Mouse (Mus musculus) cerebellum, postnatal 25 days (tissue): ENCODE data around the gene Ccer2.

Source experiments
- DNase-seq, 2 experiments: peaks; one replicate each; pipeline ENCODE4 v3.0.0; 2021; ENCODE audit warnings: mixed read lengths in 2 of 2

The Ccer2 gene

DNA sequence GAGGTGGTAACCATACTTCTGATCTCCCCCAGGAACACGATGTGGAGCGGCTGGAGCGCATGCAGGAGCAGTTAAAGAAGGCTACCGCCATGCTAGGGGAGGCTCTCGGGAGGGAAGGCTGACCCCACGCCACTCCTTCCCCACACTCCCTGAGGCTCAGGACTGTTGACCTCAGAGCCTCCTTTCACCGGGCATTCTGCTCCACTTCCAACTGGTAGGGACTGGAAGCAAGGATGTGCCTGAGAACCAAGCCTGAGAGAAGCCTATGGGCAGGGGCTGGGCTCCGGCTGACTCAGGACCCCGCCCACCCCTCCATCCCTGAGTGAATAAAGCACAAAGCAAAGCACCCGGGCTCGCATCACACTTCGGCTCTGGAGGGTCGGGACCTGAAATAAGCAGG lies 2.6 kb downstream of the Ccer2 start:
- DNase-seq = no peak

DNA sequence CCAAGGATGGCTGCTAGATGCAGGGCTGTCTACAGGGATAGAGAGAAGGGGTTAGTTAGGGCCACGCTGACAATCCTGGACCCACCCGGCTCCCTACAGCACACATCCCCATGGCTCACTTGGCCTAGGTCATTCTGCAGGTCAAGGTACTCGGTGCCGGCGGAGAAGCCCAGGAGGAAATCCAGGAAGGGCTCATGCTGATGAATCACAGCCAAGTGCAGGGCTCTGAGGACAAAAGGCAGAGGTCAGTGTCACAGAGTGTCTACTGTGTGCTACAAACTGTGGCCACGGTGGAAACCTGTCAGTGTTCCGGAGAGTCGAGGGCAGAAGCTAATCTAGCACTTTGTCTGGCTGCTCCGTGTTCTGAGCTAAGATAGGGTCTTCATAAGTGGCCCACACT lies 5.9 kb downstream of the Ccer2 start:
- DNase-seq = no peak

DNA sequence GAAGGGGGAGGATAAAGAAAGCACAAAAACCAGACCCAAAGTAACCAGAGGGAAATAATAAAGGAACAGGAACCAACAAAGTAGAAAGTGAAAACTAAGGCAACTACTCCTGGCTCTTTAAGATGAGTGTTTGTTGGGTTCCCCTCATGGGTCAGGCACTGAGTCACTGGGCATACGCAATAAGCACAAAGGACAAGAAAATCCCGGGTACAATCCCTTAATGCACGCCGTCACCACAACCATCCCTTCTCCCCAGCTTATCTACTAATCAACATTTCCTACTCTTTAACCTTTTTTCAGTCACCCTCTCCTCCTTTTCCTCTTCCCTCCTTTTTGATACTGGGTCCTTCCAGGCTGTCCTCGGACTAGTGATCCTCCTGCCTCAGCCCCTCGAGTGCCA lies 9.2 kb downstream of the Ccer2 start:
- no peak for DNase-seq

DNA sequence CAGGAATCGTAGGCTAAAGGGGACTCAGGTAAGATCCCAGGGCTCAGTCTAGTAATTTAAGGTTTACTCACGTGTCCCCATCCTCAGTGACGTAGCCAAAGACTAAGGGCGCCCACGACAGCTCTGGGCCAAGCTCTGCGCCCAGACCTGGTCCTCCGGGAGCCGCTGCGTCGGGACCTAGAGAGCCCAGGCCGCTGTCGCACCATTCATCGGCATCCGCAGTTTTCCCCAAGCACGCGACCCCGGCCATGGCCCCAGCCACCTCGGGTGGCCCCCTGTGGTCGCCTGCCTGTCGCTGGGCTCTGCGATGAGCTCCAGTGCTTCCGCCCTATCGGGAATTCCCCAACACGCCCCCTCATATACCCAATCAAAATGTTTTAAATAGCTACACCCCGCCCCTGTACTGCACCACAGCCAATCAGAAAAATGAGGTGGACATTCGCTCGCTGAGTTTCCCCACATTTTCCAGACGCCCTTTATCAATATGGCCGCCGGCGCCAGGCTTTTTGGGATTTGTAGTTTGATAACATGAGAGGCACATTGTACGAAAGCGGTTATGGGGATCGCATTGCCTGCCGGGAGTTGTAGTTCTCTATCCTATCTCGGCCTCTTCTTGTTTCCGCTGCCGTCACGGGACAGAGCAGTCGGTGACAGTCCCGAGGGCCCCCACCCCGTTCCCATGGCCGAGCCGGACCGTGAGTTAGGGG lies 10.4 kb downstream of the Ccer2 start, which contains the start of gene Sirt2:
Gene Sirt2 (plus strand): TSS at position 563 of the 707 bp plus-strand sequence.
- peak; percentile 96 for DNase-seq

DNA sequence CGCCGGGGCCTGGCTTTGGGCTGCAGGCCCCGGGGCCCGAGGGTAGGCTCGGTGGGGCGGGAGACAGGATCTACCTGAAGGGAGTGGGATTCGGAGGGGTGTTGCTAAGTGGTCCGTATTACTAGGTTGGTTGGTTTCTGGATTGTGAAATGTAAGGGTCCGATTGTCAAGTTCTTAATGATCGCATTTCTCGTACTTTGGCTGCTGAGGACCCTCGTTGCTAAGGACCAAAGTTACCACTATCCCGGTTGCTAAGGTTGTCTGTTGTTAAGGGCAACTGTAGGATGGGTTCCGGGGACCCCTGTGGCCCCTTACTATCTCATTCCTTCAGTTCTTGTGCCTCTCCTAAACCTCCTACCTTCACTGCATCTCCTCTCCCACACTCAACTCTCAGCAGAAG lies 10.9 kb downstream of the Ccer2 start:
- DNase-seq = no peak

DNA sequence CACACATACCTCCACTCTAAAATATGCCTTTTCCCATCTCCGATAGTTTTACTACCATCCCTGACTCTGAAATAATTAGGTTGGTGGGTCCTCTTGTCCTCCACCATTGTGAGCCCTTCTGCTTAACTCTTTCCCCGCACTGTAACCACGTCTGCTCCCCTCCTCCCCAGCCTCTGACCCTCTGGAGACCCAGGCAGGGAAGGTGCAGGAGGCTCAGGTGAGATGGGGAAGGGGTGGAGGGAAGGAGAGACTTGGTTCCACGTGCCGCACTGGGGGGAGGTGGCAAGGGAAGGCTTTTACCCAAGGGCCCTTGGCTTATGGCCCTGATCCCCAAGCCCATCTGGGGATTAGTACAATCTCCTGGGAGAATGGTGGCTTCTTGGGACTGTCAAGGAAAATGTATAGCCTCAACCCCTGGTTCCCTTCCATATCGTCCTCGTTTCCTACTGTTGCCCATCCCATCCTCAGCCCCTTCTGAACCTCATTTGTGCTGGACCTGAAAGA lies 11.5 kb downstream of the Ccer2 start, which contains the start of gene Nfkbib:
Gene Nfkbib (minus strand): TSS at position 51 of the 504 bp plus-strand sequence.
- peak in 1 of 2 experiments; percentile 11 for DNase-seq

DNA sequence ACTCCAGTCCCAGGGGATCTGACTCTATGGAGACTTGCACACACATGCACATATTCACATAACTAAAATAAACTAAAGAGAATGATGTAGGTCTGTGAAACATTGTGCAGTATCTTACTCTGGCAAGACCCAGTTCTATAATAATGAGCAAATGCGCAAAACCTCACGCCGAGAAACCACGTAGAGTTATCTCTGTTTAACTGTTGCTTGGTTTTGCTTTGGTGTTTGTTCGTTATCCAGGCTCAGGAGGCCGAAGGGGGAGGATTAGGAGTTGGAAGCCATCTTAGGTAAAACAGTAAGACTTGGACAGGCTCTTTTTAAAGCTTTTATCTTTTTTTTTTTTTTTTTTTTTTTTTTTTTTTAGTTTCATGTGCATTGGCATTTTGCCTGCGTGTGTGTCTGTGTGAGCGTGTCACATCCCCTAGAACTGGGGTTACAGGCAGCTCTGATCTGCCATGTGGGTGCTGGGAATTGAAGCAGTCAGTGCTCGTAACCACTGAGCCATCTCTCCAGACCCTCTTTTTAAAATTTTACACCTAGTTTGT lies 13.5 kb downstream of the Ccer2 start:
- no peak for DNase-seq

DNA sequence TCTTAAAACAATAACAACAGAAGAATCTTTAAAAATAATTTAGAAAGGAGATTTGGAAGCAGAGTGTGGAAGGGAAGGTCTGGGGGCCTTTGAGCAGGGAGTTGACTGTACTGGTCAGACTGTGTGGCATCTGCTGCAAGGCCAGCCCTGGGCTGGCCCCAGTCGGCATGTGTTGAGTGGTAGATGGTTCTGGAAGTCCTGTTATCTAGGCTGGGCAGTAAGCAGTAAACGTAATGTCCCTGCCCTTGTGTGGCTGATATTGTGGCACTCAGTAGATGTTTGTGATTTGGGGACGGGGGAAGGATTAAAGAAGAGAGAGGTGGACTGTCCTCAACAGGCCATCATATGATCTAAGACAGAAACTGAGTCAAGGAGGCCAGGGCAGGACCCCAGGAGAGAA lies 14.3 kb downstream of the Ccer2 start:
- no peak for DNase-seq

DNA sequence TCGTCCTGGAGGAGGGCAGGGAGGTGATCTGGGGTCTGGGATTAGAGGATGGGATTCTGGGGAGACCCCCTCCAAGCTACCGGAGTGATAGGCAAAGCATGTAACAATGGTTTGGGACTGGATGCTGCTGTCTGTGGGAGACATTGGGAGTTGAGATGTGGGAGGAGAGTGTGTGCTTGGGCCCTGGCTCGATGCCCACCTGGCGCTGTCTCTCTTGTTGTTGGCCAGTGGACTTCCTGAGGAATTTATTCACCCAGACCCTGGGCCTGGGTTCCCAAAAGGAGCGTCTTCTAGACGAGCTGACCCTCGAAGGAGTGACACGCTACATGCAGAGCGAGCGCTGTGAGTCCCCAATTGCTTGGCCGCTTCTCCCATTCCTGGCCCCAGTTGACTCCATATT lies 15.9 kb downstream of the Ccer2 start:
- peak in 1 of 2 experiments; percentile 51 for DNase-seq

DNA sequence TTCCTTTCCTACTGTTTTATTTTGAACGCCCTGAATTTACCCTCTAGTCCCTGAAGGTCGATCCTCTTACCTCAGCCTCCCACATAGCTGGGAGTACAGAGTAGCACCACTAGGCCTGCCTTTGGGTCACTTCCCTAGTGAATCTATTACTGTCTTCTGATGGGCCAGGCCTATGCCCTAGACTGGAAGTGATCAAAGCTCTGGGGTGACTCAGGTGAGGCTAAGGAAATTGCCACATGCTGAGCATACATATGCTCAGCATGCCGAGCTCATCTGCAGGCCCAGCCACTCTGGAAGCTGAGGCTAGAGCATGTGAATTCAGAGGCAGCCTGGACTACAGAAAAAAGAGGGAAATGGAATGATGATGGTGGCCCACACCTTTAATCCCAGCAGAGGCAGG lies 17.2 kb downstream of the Ccer2 start:
- peak; percentile 20 to 41 for DNase-seq

DNA sequence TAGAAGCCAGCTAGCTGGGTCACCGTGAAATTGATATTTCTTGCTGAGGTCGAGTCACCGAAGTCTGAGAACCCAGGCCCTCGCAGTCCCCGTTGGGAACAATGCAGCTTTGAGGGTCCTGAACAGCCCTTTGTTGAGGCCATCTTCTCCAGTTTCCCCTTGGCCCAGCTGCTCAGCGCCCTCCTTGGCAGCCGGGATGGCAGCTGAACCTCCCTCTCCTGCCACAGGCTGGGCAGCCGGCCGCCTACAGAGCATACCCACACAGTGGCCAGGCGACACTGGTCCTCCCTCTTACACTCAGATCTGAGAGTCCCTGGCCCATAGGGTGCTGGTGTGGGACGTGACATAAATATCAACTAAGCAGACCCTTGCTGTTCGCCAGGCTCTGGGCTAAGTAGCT lies 18.2 kb downstream of the Ccer2 start:
- peak; percentile 32 to 54 for DNase-seq

DNA sequence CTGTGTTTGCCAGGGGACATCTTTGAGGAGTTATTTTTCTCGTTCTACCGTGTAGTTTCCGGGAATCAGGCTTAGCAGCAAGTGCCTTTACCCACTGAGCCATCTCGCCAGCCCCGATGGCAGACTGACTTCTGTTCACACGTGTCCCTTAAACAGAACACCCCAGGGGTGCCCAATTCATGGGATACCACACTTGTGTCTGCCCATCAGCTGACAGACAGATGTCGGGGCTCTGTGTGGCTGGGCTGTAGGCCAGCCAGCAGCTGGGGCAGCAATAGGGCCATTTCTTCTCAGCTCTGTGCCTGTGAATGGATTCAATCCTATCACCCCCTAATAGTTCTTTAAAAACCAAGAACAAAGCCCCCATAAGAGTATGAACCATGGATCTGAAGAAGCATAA lies 19.2 kb downstream of the Ccer2 start:
- DNase-seq = no peak

DNA sequence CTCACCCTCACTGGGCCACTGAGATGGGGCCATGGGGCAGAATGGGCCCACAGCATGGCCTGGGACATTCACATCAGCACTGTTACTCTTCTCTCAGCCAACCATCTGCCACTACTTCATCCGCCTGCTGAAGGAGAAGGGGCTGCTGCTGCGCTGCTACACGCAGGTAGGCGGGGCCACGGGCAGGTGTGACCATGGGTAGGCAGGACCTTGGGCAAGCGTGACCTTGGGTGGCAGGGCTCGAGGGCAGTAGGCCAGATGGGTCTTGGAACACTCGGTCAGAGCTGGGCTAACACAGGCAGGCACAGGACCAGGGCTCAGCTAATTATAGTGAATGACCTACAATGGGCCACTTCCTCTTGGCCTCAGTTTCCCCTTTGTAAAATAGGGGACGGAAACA lies 22.9 kb downstream of the Ccer2 start:
- peak in 1 of 2 experiments; percentile 44 for DNase-seq

DNA sequence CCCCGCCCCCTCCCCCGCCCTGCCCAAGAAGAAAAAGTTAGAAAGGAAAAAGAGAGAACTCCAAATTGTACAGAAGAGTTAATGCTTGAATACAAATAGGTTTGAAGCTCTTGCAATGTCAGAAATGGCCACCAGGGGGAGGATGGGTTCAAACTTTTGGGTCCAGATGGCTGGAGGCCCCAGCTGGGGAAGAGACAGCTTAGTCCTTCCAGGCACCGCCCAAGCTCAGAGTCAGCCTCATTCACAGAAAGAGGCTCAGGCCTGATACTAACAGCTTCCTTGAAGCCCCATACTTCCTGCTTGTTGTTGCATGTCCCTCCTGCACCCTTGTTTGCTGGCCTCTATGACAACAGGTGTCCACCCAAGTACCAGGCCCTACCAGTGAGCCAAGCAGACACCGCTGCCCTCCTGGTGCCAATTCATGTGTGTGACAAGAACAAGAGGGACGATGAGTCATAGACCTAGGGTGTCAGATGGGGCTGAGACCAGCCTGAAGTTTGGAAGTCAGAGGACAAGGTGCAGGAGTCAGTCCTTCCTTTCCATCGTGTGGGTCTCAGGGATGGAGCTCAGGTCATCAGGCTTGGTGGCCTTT lies 24.2 kb downstream of the Ccer2 start:
- DNase-seq = peak; percentile 91 to 94

DNA sequence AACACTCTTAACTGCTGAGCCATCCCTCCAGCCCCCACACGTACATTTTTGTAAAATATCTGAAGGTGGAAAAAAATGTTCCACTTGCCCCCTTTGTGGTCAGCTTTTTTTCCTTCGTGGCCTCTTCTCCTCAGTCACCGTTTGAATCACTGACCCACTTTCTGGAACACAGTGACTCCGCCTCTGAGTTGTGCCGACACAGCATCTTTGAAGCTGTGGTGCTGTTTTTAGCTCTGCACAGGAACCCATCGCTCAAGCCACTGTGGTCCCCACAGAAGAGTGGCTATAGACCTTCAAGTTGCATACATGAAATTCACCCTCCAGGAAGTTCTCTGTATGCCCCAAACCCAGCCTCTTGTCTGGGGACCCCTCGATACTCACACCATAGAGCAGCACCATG lies 24.9 kb downstream of the Ccer2 start:
- DNase-seq = peak; percentile 37 to 52

DNA sequence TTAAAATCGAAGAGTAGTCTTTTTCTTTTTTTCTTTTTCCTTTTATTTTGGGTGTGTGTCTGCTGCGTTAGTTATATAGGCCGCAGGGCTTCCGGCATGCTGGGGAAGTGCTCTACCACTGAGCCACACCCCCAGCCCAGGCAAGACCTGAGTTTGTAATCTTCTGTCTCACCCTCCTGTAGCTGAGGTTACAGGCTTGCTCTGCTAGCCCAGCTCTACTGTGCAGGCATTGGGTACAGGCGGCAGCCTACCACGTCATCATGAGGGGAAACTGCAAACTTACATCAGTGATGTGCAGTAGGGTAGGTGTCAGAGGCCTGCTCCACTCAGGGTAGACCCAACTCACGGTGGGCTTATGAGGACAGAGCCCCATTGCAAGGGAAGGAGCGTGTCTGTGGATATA lies 25.3 kb downstream of the Ccer2 start:
- DNase-seq = no peak

DNA sequence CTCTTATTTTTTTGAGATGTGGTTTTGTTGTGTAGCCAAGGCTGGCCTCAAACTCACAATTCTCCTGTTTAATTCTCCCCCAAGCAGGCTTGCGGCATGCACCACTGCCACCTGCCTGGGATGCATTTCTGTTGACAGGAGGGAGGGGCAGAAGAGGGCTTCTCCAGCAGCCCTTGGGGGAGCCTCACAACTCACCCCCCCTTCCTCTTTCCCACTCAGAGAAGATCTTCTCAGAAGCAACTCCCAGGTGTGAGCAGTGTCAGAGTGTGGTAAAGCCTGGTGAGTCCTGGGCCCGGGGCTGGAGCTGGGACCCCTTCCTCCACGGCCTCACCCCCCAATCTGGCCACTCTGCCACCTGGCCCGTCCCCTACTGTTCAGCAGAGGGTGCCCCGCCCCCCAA lies 29.2 kb downstream of the Ccer2 start:
- DNase-seq = no peak

DNA sequence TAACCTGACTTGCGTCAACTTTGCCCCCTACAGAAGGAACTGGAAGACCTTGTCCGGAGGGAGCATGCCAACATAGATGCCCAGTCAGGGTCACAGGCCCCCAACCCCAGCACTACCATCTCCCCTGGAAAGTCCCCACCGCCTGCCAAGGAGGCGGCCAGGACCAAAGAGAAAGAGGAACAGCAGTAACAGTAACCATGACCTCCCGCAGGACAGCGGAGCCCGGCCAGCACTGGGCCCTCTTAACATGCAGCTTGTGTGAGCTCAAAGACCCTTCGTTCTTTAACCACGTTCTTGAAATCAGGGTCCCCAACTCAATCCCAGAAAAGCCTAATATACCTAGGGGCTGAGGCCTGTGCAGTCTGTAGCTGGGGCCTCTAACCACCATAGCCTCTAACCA lies 31.9 kb downstream of the Ccer2 start:
- DNase-seq = no peak

DNA sequence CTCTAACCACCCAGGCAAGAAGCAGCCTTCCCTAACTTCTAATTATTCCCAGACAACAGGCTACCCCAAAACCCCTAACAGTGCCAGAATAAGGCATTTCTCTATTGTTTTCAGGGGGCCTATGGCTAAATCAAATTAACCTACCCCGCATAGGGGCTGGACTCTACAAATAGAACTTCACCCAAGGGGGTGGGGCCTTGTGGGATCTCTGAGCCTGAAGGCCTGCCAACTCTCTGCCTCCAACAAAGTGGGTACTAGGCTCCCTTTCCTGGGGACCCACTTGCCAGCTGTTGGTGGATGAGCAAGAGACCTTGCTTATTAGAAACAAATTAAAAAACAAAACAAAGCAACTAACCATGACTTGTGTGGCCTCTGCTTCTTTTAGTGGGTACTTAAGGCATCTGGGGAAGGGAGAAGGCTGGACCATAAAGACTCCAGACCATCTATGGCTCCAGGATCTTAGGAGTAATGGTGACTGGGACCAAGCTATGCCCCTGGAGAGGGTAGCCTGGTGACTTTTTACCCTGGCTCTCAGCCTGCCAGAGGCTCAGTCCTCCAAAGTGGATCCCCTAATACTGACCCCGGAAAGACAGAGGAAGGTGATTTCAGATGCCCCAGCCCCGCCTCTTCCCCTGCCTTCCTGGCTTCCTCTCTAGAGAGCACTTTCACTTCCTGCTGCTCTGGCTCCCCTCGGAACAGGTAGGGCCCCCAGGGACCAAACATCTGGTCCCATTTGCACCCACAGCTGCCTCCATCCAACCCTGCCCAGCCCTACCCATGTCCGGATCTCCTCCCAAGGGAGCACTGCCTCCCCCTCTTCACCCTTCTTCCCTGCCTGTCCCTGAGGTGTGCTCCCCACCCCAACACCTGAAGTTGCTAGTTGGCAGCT lies 32.6 kb downstream of the Ccer2 start, which contains the start of gene Rinl:
Gene Rinl (plus strand): TSS at position 663 of the 889 bp plus-strand sequence.
- no peak for DNase-seq

DNA sequence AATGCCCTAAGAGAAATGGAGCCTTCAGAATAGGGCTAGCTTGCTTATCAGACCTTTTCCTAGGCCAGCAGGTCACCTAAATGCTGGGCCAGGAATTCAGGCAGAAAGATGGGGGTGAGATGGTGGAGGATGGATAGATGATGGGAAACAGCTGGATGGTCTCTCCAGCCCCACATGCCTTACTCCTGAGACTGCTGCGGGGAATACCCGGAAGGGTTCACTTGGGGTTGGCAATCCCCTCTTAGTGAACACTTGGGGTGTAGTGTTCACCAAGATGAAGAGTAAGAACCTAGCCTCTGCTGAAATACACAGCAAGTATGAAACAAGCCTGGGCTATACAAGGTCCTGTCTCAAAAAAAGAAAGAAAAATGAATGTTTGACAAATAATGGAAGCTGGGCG lies 33.3 kb downstream of the Ccer2 start:
- no peak for DNase-seq

DNA sequence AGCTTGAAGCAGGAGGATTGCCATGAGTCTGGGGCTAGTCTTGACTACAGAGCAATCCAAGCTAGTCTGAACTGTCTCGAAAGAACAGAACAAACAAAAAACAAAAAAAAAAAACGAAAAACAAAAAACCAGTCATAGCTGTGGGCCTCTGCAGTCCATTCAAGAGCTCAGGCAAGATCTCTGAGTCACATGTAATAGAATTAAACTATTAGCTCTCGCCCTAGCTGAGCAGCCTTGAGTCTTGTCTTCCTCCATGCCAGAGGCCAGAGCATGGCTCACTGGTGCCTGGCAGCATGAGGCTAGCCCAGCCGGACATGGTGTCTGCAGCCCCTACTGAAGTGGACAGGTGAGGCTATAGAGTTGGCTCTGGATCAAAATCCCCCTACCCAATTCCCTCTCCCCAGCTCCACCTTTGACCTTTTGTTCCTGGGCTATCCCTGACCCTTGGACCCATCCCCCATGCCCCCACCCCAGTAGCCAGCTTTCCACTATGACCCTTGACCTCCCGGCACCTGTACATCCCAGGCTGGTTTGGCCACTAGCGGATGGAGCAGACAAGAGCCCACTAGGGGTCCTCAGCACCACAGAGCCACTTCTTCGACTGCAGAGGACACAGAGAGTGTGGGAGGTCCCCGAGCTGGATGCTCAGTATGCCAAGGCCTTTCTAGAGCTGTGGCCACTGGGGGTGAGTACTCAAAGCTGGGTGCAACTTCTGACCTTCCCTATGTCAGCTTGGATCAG lies 34.3 kb downstream of the Ccer2 start:
- DNase-seq = no peak

DNA sequence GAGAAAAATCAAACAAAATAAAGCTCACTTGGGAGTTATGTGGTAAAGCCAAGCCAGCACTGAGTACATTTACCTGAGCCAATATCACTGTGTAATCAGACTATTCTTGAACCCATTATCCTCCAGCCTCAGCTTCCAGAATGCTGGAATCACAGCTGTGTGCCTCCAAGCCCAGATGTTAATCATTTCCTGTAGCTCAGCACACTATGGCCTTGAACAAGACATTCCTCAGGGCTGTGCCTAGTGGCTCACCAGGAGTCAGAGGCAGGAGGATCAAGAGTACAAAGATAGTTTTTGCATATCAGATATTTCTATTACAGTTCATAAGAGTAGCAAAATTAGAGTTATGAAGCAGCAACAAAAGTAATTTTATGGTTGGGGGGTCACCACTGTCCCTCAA lies 35.7 kb downstream of the Ccer2 start:
- DNase-seq = no peak
